Mouse (Mus musculus): Measurements from ENCODE around the gene Kcnb1. TPM values are rescaled to one million over a fixed set of nuclear protein-coding genes. Genes with fewer than 3 reads are reported as not detected.

Kcnb1 gene
- total RNA-seq, 1 experiment: 1.3 TPM

DNA sequence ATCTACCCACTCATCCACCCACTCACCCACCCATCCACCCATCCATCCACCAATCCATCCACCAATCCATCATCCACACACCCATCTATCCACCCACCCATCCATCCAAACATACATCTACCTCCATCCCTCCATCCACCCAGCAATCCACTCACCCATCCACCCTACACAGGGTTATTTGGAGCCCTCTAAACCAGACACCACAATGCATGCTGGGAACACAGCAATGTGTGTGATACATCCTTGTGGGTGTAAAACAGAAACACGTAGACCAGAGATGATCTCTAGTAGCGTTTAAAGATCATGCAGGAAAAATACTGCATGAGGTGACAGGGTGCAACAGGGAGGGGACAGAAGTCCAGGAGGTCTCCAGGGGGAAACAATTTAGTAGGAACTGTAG, 4.5 kb downstream of the Kcnb1 start:
- Histone ChIP-seq H3K4me3 (ENCODE audit: insufficient read depth in 1 of 2, low read depth in 1 of 2, low read length in 2 of 2, poor library complexity in 1 of 2, severe bottlenecking in 1 of 2) (no peak overlapping the region), H3K9me3 (ENCODE audit: control insufficient read depth, insufficient read depth, low read depth, low read length) (no peaks in the 10 kb centered on the region), H3K9ac (ENCODE audit: insufficient read depth, low read depth, low read length, poor library complexity, severe bottlenecking) (no peak overlapping the region), H3K36me3 (ENCODE audit: control insufficient read depth, insufficient read depth, low read length, poor library complexity, severe bottlenecking) (no peaks in the 10 kb centered on the region), H3K27ac (ENCODE audit: insufficient read depth, low read depth, low read length, poor library complexity, severe bottlenecking) (no peak overlapping the region), H3K4me1 (ENCODE audit: control insufficient read depth in 2 of 2, insufficient read depth in 2 of 2, low read length in 2 of 2, poor library complexity in 1 of 2) (peaks cover 0 to 5% of the 10 kb centered on the region in 2 experiments; a peak in 1 of 4 replicates)
- in situ Hi-C loops (cut with MboI; ENCODE audit: low sequenced_read_pairs in 2 of 2, unreplicated experiment in 2 of 2): no loop called here
- no peak for DNase-seq (ENCODE audit: low read depth, low spot score)
- TF ChIP-seq ZC3H11A (IDR thresholded peaks at IDR 0.05; ENCODE audit: borderline replicate concordance, low read depth, low read length): no peak
- TF ChIP-seq HCFC1 (IDR thresholded peaks at IDR 0.05; ENCODE audit: borderline replicate concordance, insufficient read depth, low read length): no peak

DNA sequence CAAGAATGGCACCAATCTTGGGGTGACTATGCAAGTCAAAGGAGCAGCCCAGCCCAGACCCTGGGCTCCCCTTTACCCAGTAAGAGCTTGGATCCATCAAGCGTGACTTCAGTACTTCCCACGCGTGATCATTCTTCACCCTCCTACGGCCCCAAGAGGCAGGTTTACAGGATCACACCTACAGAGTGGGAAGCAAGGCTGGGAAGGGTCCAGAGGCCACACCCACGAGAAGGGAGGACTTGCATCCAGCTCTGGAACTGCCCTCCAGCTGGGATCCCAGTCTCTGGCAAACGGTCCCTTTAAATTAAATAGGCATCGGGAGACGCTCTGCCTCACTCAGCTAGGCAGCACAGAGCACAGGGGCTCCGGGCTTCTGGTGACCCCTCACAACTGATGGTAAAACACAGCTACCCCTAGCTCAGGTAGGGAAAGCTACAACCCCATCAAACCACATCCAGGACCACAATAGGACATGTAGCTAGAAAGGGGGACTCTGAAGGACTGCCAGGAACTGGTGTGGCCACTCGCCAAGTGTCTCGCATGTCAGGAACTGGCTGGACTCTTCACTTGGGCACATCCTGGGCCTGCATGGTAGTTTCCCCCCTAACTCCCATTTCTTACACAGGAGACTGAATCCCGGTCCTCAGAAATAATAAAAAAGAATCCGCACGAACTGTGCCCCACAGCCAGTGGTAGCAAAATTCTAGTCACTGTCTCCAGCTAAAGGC, 8.1 kb downstream of the Kcnb1 start:
- TF ChIP-seq MAFK (IDR thresholded peaks at IDR 0.05; ENCODE audit: insufficient read depth, low read depth, low read length) (no peak), ZC3H11A (IDR thresholded peaks at IDR 0.05; ENCODE audit: borderline replicate concordance, low read depth, low read length) (no peak), HCFC1 (IDR thresholded peaks at IDR 0.05; ENCODE audit: borderline replicate concordance, insufficient read depth, low read length) (no peak), CHD2 (IDR thresholded peaks at IDR 0.05; ENCODE audit: low read depth, low read length) (no peak), ZNF384 (IDR thresholded peaks at IDR 0.05; ENCODE audit: low read depth, low read length) (no peak)
- in situ Hi-C loops (cut with MboI; ENCODE audit: low sequenced_read_pairs in 2 of 2, unreplicated experiment in 2 of 2): no loop called here
- H3K4me3 ChIP-seq (ENCODE audit: insufficient read depth in 1 of 2, low read depth in 1 of 2, low read length in 2 of 2, poor library complexity in 1 of 2, severe bottlenecking in 1 of 2): no peak overlapping the region
- no peak overlapping the region for H3K9ac ChIP-seq (ENCODE audit: insufficient read depth, low read depth, low read length, poor library complexity, severe bottlenecking)
- H3K36me3 ChIP-seq (ENCODE audit: control insufficient read depth, insufficient read depth, low read length, poor library complexity, severe bottlenecking): no peaks in the 10 kb centered on the region
- no peak for DNase-seq (ENCODE audit: low read depth, low spot score)
- no peak overlapping the region for H3K27ac ChIP-seq (ENCODE audit: insufficient read depth, low read depth, low read length, poor library complexity, severe bottlenecking)
- peaks cover 5 to 8% of the 10 kb centered on the region in 2 experiments for H3K4me1 ChIP-seq (ENCODE audit: control insufficient read depth in 2 of 2, insufficient read depth in 2 of 2, low read length in 2 of 2, poor library complexity in 1 of 2)
- H3K9me3 ChIP-seq (ENCODE audit: control insufficient read depth, insufficient read depth, low read depth, low read length): no peaks in the 10 kb centered on the region

GRCm38 (mm10) chr2:167181096-167181495, 8.9 kb downstream of the Kcnb1 start:
- Histone ChIP-seq H3K4me1 (ENCODE audit: control insufficient read depth in 2 of 2, insufficient read depth in 2 of 2, low read length in 2 of 2, poor library complexity in 1 of 2) (peaks cover 5 to 12% of the 10 kb centered on the region in 2 experiments), H3K27ac (ENCODE audit: insufficient read depth, low read depth, low read length, poor library complexity, severe bottlenecking) (no peak overlapping the region), H3K36me3 (ENCODE audit: control insufficient read depth, insufficient read depth, low read length, poor library complexity, severe bottlenecking) (no peaks in the 10 kb centered on the region), H3K4me3 (ENCODE audit: insufficient read depth in 1 of 2, low read depth in 1 of 2, low read length in 2 of 2, poor library complexity in 1 of 2, severe bottlenecking in 1 of 2) (no peak overlapping the region), H3K9ac (ENCODE audit: insufficient read depth, low read depth, low read length, poor library complexity, severe bottlenecking) (no peak overlapping the region), H3K9me3 (ENCODE audit: control insufficient read depth, insufficient read depth, low read depth, low read length) (no peaks in the 10 kb centered on the region)
- no peak for DNase-seq (ENCODE audit: low read depth, low spot score)
- TF ChIP-seq ZNF384 (IDR thresholded peaks at IDR 0.05; ENCODE audit: low read depth, low read length): no peak
- TF ChIP-seq HCFC1 (IDR thresholded peaks at IDR 0.05; ENCODE audit: borderline replicate concordance, insufficient read depth, low read length): no peak
- no peak for TF ChIP-seq ZC3H11A (IDR thresholded peaks at IDR 0.05; ENCODE audit: borderline replicate concordance, low read depth, low read length)
- no peak for TF ChIP-seq CHD2 (IDR thresholded peaks at IDR 0.05; ENCODE audit: low read depth, low read length)
- no peak for TF ChIP-seq MAFK (IDR thresholded peaks at IDR 0.05; ENCODE audit: insufficient read depth, low read depth, low read length)
- in situ Hi-C loops (cut with MboI; ENCODE audit: low sequenced_read_pairs in 2 of 2, unreplicated experiment in 2 of 2): no loop called here

- H3K27ac ChIP-seq (ENCODE audit: insufficient read depth, low read depth, low read length, poor library complexity, severe bottlenecking): no peak overlapping the region
- H3K36me3 ChIP-seq (ENCODE audit: control insufficient read depth, insufficient read depth, low read length, poor library complexity, severe bottlenecking): no peaks in the 10 kb centered on the region
- no peak overlapping the region for H3K9ac ChIP-seq (ENCODE audit: insufficient read depth, low read depth, low read length, poor library complexity, severe bottlenecking)
- H3K9me3 ChIP-seq (ENCODE audit: control insufficient read depth, insufficient read depth, low read depth, low read length): no peaks in the 10 kb centered on the region
- peaks cover 5 to 12% of the 10 kb centered on the region in 2 experiments for H3K4me1 ChIP-seq (ENCODE audit: control insufficient read depth in 2 of 2, insufficient read depth in 2 of 2, low read length in 2 of 2, poor library complexity in 1 of 2)
- TF ChIP-seq ZNF384 (IDR thresholded peaks at IDR 0.05; ENCODE audit: low read depth, low read length) (no peak), CHD2 (IDR thresholded peaks at IDR 0.05; ENCODE audit: low read depth, low read length) (no peak), MAFK (IDR thresholded peaks at IDR 0.05; ENCODE audit: insufficient read depth, low read depth, low read length) (no peak), HCFC1 (IDR thresholded peaks at IDR 0.05; ENCODE audit: borderline replicate concordance, insufficient read depth, low read length) (no peak), ZC3H11A (IDR thresholded peaks at IDR 0.05; ENCODE audit: borderline replicate concordance, low read depth, low read length) (no peak)
- no peak overlapping the region for H3K4me3 ChIP-seq (ENCODE audit: insufficient read depth in 1 of 2, low read depth in 1 of 2, low read length in 2 of 2, poor library complexity in 1 of 2, severe bottlenecking in 1 of 2)
- no peak for DNase-seq (ENCODE audit: low read depth, low spot score)
- in situ Hi-C loops (cut with MboI; ENCODE audit: low sequenced_read_pairs in 2 of 2, unreplicated experiment in 2 of 2): no loop called here
These were observed 10.7 kb downstream of the Kcnb1 start for GRCm38 (mm10) chr2:167179301-167179700.

Measured in ES-E14 (cell line).